Mouse (Mus musculus): ENCODE measurements around the gene Cdc42ep5.
A peak's percentile ranks its signal among the peaks of the same experiment; 100 is the strongest.

The Cdc42ep5 gene

GRCm38 (mm10) chr7:4126992-4127785, 37.5 kb downstream of the Cdc42ep5 start:
- DNase-seq (ENCODE audit: low read depth) = no peak

GRCm38 (mm10) chr7:4125306-4125705, 39.4 kb downstream of the Cdc42ep5 start:
- DNase-seq (ENCODE audit: low read depth) = no peak

- no peak for DNase-seq (ENCODE audit: low read depth)
These were observed 39.8 kb downstream of the Cdc42ep5 start for GRCm38 (mm10) chr7:4124856-4125255.

- DNase-seq (ENCODE audit: low read depth) = peak; percentile 64
These were observed 40.3 kb downstream of the Cdc42ep5 start for GRCm38 (mm10) chr7:4124315-4124759.

GRCm38 (mm10) chr7:4123732-4124131, 40.9 kb downstream of the Cdc42ep5 start:
- peak; percentile 79 for DNase-seq (ENCODE audit: low read depth)

- DNase-seq (ENCODE audit: low read depth) = no peak
These were observed 41.9 kb downstream of the Cdc42ep5 start for GRCm38 (mm10) chr7:4122783-4123182.

- no peak for DNase-seq (ENCODE audit: low read depth)
These were observed 42.4 kb downstream of the Cdc42ep5 start for GRCm38 (mm10) chr7:4122076-4122768.

- DNase-seq (ENCODE audit: low read depth) = no peak
These were observed 44.4 kb downstream of the Cdc42ep5 start for GRCm38 (mm10) chr7:4119976-4120921.

GRCm38 (mm10) chr7:4119344-4119902, 45.2 kb downstream of the Cdc42ep5 start, which contains the start of gene Ttyh1:
Gene Ttyh1 (plus strand): TSS chr7:4119408.
- DNase-seq (ENCODE audit: low read depth) = no peak

- DNase-seq (ENCODE audit: low read depth) = no peak
These were observed 47.4 kb downstream of the Cdc42ep5 start for GRCm38 (mm10) chr7:4117050-4117814.

- DNase-seq (ENCODE audit: low read depth) = no peak
These were observed 52.9 kb downstream of the Cdc42ep5 start for GRCm38 (mm10) chr7:4111766-4112165.

- peak; percentile 81 for DNase-seq (ENCODE audit: low read depth)
These were observed 61.2 kb downstream of the Cdc42ep5 start for GRCm38 (mm10) chr7:4103411-4103810.

Measured in NIH3T3 (cell line).